20 mouse cellular contexts compared by ENCODE assay signal in the genomic region with DNA sequence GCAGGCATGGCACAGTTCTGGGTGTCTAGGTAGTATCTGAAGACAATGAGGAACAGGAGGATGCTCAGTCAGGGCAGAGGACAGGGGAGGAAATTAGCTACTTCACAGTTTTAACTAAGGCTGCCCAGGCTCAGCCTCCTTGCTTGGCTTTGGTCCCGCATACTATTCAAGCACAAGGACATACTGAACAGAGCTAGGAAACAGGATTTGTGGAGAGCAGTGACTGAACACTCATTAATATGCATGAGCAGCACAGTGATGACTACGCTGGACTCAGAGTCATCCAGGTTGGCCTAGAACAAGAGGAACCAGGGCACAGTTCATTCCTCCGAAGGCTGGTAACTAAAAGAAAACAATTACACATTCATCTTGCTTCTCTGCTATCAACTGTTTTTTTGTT.
DNase-seq lines count a peak whose midpoint lies in the region; ATAC-seq and TF ChIP-seq lines count a peak whose summit lies in the region.
"Had no signal": no experiment of that assay in that cellular context is flagged by ENCODE, and none has a peak within 500 bp of the region (broad histone marks: within the 10 kb centered on the region; RNA-seq: fewer than 3 reads in every experiment).

No protein-coding gene starts in this region.

- H3K4me1 ChIP-seq in kidney, adult 2 months (ENCODE audit: control insufficient read depth, insufficient read depth, low read length), result no peaks in the 10 kb centered on the region
- H3K4me1 ChIP-seq in midbrain, embryonic 15.5 days, result no peaks in the 10 kb centered on the region
- H3K4me1 ChIP-seq: intestine, embryonic 15.5 days; limb, embryonic 10.5 days had no signal

- no peak for TF ChIP-seq CTCF in kidney, adult 2 months (conservative IDR thresholded peaks at IDR 0.05; ENCODE audit: insufficient read depth, insufficient read length, low read depth, low read length)
- TF ChIP-seq CTCF in brain, embryonic 14.5 days (IDR thresholded peaks at IDR 0.05; ENCODE audit: borderline replicate concordance, extremely low read depth, insufficient read depth, insufficient read length), result no peak

- H3K4me2 ChIP-seq in midbrain, embryonic 15.5 days, result no peak overlapping the region
- H3K4me2 ChIP-seq: intestine, embryonic 15.5 days had no signal

- no peak for TF ChIP-seq POLR2A in kidney, adult 2 months (IDR thresholded peaks at IDR 0.05; ENCODE audit: low read depth, low read length)
- TF ChIP-seq POLR2A in brain, embryonic 14.5 days (IDR thresholded peaks at IDR 0.05; ENCODE audit: borderline replicate concordance, extremely low read depth, insufficient read depth, insufficient read length, poor library complexity, severe bottlenecking), result no peak

- H3K9ac ChIP-seq in midbrain, embryonic 15.5 days, result no peak overlapping the region
- H3K9ac ChIP-seq: intestine, embryonic 15.5 days had no signal

- H3K36me3 ChIP-seq in kidney, adult 2 months (ENCODE audit: control insufficient read depth, insufficient read depth, low read length), result no peaks in the 10 kb centered on the region
- H3K36me3 ChIP-seq in midbrain, embryonic 15.5 days (replicated peaks), result no peaks in the 10 kb centered on the region
- H3K36me3 ChIP-seq: intestine, embryonic 15.5 days; limb, embryonic 10.5 days had no signal

- WGBS in kidney, adult 2 months, result 64% methylated on average over 3 of the region's 3 CpGs
- 51% methylated on average over 3 of the region's 3 CpGs for WGBS in midbrain, embryonic 15.5 days

- intact Hi-C loops in gastrocnemius, postnatal 36 days (cut with DNase I), result no loop called here
- intact Hi-C loops in left cerebral cortex, postnatal 10 days (cut with DNase I), result loop anchor here (10.0 kb wide), 1 partner anchor 544 kb away; no protein-coding TSS in a partner anchor

- H3K9me3 ChIP-seq in midbrain, embryonic 15.5 days, result no peaks in the 10 kb centered on the region
- H3K9me3 ChIP-seq: intestine, embryonic 15.5 days; limb, embryonic 10.5 days had no signal

- no peaks in the 10 kb centered on the region for H3K27me3 ChIP-seq in kidney, adult 2 months (replicated peaks; ENCODE audit: control insufficient read depth, insufficient read depth, low read length)
- no peaks in the 10 kb centered on the region for H3K27me3 ChIP-seq in midbrain, embryonic 15.5 days (replicated peaks)
- H3K27me3 ChIP-seq: intestine, embryonic 15.5 days had no signal

- H3K4me3 ChIP-seq in kidney, adult 2 months (ENCODE audit: insufficient read depth, low read depth, low read length), result no peak overlapping the region
- no peak overlapping the region for H3K4me3 ChIP-seq in midbrain, embryonic 15.5 days
- H3K4me3 ChIP-seq: intestine, embryonic 15.5 days; left cerebral cortex, adult 2 months; limb, embryonic 10.5 days had no signal

- H3K27ac ChIP-seq in kidney, adult 2 months (ENCODE audit: insufficient read depth, low read depth, low read length), result no peak overlapping the region
- no peak overlapping the region for H3K27ac ChIP-seq in midbrain, embryonic 15.5 days
- H3K27ac ChIP-seq: intestine, embryonic 15.5 days; left cerebral cortex, adult 2 months; limb, embryonic 10.5 days had no signal

- ATAC-seq in frontal cortex, adult (ENCODE audit: low TSS enrichment), result peak; percentile 93
- ATAC-seq in midbrain, embryonic 15.5 days (replicated peaks), result 0 out of 2 replicates have a peak, but pooled peaks have one; percentile 67
- ATAC-seq: intestine, embryonic 15.5 days had no signal

- no peak for DNase-seq in frontal cortex, postnatal 25 days (ENCODE audit: low spot score in 2 of 2)
- peak; percentile 12 for DNase-seq in kidney, adult 2 months
- no peak for DNase-seq in kidney, adult 9 months
- peak; percentile 63 for DNase-seq in brain, embryonic 14.5 days (ENCODE audit: low read depth)
- no peak for DNase-seq in gastrocnemius, postnatal 36 days
- no peak for DNase-seq in left cerebral cortex, postnatal 10 days (ENCODE audit: extremely low spot score in 1 of 2, low spot score in 2 of 2)
- DNase-seq: adrenal gland, postnatal 36 days; B cell, adult 2 months; cerebellum, adult 2 months; heart, adult 18-20 months; heart, postnatal 36 days; layer of hippocampus, adult 9-11 months; lung, adult 2 months; lung, postnatal 36 days; thymus, postnatal 25 days had no signal

Comparison
In these comparisons a context has a peak if more than half of its experiments do, and no peak if none do; other contexts are left out.
1. DNase-seq: peak in kidney, adult 2 months (single experiment) and brain, embryonic 14.5 days (single experiment); none in frontal cortex, postnatal 25 days (0 of 2), kidney, adult 9 months (single experiment), gastrocnemius, postnatal 36 days (0 of 2) and left cerebral cortex, postnatal 10 days (0 of 2).